Mouse (Mus musculus) lung, postnatal 10 days (tissue): ENCODE measurements around the gene Osbpl7.

Experiments
- DNase-seq: peaks from one replicate; pipeline ENCODE4 v3.0.0; 2021

The Osbpl7 gene

GRCm38 (mm10) chr11:97040301-97041021, 10.0 kb upstream of the Osbpl7 start:
- no peak for DNase-seq

GRCm38 (mm10) chr11:97041022-97041899, 9.2 kb upstream of the Osbpl7 start, which contains the start of the genes Lrrc46 and Mrpl10:
Gene Lrrc46 (minus strand): TSS chr11:97041407.
Gene Mrpl10 (plus strand): TSS chr11:97041560.
- DNase-seq = peak; percentile 92

GRCm38 (mm10) chr11:97044902-97045301, 5.5 kb upstream of the Osbpl7 start:
- DNase-seq = no peak

- no peak for DNase-seq
These were observed 4.6 kb upstream of the Osbpl7 start for GRCm38 (mm10) chr11:97045861-97046260.

GRCm38 (mm10) chr11:97048090-97048650, 2.3 kb upstream of the Osbpl7 start:
- DNase-seq = no peak

- DNase-seq = no peak
These were observed 839 bp upstream of the Osbpl7 start for GRCm38 (mm10) chr11:97049492-97050085.

GRCm38 (mm10) chr11:97050944-97051586, 637 bp downstream of the Osbpl7 start:
- DNase-seq = no peak

- peak; percentile 80 for DNase-seq
These were observed 1.8 kb downstream of the Osbpl7 start for GRCm38 (mm10) chr11:97052219-97052646.

- DNase-seq = no peak
These were observed 13.0 kb downstream of the Osbpl7 start for GRCm38 (mm10) chr11:97063274-97063920.

- DNase-seq = no peak
These were observed 13.5 kb downstream of the Osbpl7 start for GRCm38 (mm10) chr11:97063921-97064295.

GRCm38 (mm10) chr11:97065538-97066295, 15.3 kb downstream of the Osbpl7 start:
- no peak for DNase-seq

GRCm38 (mm10) chr11:97066656-97067360, 16.4 kb downstream of the Osbpl7 start:
- no peak for DNase-seq

- no peak for DNase-seq
These were observed 18.9 kb downstream of the Osbpl7 start for GRCm38 (mm10) chr11:97069333-97069732.

- DNase-seq = no peak
These were observed 19.3 kb downstream of the Osbpl7 start for GRCm38 (mm10) chr11:97069770-97070169.

- no peak for DNase-seq
These were observed 20.7 kb downstream of the Osbpl7 start for GRCm38 (mm10) chr11:97071129-97071528.

GRCm38 (mm10) chr11:97072533-97072932, 22.1 kb downstream of the Osbpl7 start:
- DNase-seq = peak; percentile 69

- DNase-seq = peak; percentile 58
These were observed 23.8 kb downstream of the Osbpl7 start for GRCm38 (mm10) chr11:97074235-97074634.

GRCm38 (mm10) chr11:97078751-97079150, 28.3 kb downstream of the Osbpl7 start:
- peak; percentile 36 for DNase-seq

- no peak for DNase-seq
These were observed 29.9 kb downstream of the Osbpl7 start for GRCm38 (mm10) chr11:97080291-97080690.

GRCm38 (mm10) chr11:97082977-97083376, 32.5 kb downstream of the Osbpl7 start:
- peak; percentile 80 for DNase-seq
